Mouse (Mus musculus): Measurements from ENCODE around the gene Magea1.
"Not testable (repeated sequence)": the region's sequence is repeated elsewhere in the genome, so short reads cannot be mapped to it uniquely, and the experiment has no call there.

Gene Magea1

DNA sequence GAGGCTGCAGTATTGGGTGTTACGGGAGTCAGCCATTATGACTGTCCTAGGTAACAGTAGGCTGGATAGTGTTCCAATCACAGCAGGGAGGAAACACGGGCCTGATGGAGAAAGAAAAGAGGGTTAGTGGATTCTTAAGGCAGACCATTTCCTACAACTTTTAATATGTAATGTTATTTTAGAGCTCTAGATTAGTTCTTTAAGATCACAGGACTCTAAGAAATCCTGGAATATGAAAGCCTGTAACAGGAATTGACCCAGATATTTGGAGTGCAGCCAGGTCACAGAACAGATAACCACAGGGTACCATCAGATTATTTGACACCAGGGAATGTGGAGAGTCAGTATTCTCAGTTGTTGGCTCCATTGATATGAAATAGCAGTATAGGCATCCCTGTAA lies at the start of gene Magea1:
TSS of gene Magea1 (minus strand) at position 101 of the 400 bp plus-strand sequence.
- DNase-seq, result not testable (repeated sequence)

DNA sequence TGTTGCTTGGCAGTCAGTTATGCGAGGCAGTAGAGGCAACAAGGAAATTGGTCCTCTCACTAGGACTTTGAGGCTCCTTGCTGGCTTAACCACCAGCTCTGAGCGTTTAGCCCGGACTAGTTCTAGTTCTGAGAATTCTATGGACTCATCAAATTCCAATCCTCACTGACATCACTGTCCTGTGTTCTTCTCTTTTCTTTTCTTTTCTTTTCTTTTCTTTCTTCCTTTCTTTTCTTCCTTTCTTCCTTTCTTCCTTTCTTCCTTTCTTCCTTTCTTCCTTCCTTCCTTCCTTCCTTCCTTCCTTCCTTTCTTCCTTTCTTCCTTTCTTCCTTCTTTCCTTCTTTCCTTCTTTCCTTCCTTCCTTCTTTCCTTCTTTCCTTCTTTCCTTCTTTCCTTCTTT lies 38.7 kb upstream of the Magea1 start, which contains the start of gene Cldn34b2:
TSS of gene Cldn34b2 (minus strand) at position 101 of the 400 bp plus-strand sequence.
- not testable (repeated sequence) for DNase-seq

- peak; percentile 4 to 10 for DNase-seq
These were observed 8.4 kb upstream of the Magea1 start for GRCm38 (mm10) chrX:155098024-155098423.

- not testable (repeated sequence) for DNase-seq
These were observed 4.0 kb upstream of the Magea1 start, which contains the start of gene Magea2 for GRCm38 (mm10) chrX:155093566-155093965. Gene Magea2 (minus strand): TSS chrX:155093666.

- not testable (repeated sequence) for DNase-seq
These were observed 26.5 kb downstream of the Magea1 start, which contains the start of gene Magea5 for GRCm38 (mm10) chrX:155063045-155063444. Gene Magea5 (minus strand): TSS chrX:155063145.
